Mouse (Mus musculus): ENCODE results near the gene Ash1l. TPM values are rescaled to one million over a fixed set of nuclear protein-coding genes. Genes with fewer than 3 reads are reported as not detected.
A peak's percentile ranks its signal among the peaks of the same experiment; 100 is the strongest.

Ash1l gene
- 31.4 and 33.0 TPM in 2 replicates for polyA plus RNA-seq (2012; rRNA removed)

DNA sequence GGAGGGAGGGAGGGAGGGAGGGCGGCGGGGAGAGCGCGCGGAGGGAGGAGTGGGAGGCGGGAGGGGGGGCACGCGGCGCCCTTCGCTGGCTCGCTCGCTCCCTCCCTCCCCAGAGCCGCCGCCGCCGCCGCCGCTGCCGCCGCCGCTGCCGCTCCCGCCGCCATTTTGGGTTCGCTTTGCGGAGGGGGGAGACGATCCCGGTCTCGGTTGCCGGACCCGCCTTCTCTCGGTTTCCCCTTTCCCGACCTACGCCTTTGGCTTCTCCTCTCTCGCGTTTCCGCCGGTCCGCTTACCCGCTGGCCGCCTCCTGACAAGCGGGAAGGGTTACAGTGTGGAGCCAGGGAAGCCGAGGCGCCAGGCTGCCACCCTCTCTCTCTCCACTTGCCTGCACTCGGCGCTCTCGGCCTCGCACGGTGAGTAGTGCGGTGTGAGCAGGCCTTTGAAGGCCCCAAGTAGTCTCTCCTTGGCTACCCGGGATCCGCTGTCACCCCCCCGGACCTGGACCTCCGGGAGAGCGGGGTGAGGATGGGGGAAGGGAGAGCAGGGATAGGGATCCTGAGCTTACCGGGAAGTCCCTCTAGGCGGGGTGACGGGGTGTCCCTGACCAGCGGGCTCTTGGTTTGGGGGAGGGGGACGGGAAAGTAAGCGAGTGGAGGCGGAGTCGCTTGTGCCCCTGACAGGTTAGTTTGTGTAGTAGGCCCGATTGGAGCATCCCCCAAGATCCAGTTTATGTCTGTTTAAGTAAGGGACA, at the start of gene Ash1l, which contains the start of gene Dap3:
Gene Ash1l (plus strand): TSS at position 47 of the 751 bp plus-strand sequence.
Gene Dap3 (minus strand): TSS at position 606 of the 751 bp plus-strand sequence.
- peak; percentile 23 to 65 for DNase-seq (ENCODE audit: extremely low spot score in 1 of 2, low spot score in 1 of 2)

DNA sequence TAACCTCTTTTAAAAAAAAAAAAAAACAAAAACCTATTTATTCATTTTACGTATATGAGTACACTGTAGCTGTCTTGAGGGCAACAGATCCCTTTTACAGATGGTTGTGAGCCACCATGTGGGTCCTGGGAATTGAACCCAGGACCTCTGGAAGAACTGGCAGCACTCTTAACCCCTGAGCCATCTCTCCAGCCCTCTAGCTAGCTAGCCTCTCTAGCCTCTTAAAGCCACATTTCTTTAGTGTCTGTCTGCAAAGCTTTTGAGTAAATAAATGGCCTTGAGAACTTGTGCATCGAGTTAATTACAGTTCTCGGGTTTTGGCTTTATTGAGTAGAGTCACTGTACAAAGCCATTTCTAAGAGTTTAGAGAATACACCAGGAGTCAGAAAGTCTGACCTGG, 45.6 kb upstream of the Ash1l start:
- no peak for DNase-seq (ENCODE audit: extremely low spot score in 1 of 2, low spot score in 1 of 2)

DNA sequence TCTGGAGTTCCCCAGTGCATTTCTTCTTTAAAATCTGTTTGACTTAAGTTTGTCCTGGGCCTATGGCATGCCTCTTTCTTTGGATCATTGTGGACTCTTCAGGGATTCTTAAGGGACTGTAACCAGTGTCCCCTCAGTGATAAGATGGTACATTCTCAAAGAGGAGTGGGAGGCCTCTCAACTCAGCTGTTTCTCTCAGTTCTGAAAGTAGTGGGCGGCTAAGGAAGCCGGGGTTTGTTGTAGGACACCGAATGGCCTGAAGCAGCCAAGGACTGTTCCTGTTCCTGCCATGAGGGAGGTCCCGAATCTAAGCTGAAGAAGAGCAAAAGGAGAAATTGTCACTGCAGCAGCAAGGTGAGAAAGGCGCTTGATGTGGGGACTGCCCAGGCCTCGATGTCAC, 45.2 kb upstream of the Ash1l start:
- peak in 1 of 2 experiments; percentile 40 for DNase-seq (ENCODE audit: extremely low spot score in 1 of 2, low spot score in 1 of 2)

DNA sequence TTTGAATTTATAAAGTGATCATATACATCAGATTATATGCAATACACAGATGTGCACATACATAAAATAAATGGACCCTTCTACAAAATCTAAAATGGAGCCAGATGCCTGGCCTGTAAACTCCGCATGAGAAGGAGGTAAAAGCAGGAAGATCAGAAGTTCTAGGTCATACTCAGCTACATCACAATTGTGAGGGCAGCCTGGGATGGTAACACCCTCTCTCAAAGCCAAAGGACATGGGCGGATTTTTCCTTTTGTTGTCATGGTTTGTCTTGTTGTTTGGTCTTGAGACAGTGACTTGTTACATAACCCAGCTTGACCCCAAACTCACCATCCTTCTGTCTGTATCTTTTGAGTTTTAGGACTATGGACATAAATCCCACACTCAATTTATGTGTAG, 44.7 kb upstream of the Ash1l start:
- DNase-seq (ENCODE audit: extremely low spot score in 1 of 2, low spot score in 1 of 2): no peak

DNA sequence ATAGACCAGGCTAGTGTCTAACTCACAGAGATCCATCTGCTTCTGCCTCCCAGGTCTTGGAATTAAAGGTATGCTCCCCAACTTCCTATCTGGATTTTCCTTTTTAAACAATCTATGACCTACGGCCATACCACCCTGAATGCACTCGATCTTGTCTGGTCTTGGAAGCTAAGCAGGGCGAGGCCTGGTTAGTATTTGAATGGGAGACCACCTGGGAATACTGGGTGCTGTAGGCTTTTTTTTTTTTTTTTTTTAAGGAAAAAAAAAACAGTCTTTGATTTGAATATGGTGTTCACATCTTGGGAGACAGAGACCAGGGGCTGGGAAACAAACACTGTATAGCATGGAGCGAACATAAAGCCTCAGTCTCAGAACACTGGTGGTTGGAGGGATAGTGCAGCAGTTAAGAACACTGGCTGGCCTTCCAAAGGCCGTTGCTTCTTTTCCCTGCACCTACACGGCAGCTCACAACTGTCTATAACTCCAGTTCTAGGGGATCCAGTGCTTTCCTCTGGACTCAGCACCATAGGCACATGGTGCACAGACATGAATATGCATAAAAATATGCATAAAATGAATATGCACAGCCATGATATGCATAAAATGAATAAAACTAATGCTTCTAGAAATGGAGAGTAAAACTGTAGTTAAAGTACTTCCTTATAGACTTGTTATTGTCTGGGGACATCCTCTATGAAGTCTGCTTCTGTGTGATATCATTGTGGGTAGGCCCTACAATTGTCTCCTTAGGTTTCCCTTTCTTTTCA, 43.8 kb upstream of the Ash1l start:
- DNase-seq (ENCODE audit: extremely low spot score in 1 of 2, low spot score in 1 of 2): no peak

DNA sequence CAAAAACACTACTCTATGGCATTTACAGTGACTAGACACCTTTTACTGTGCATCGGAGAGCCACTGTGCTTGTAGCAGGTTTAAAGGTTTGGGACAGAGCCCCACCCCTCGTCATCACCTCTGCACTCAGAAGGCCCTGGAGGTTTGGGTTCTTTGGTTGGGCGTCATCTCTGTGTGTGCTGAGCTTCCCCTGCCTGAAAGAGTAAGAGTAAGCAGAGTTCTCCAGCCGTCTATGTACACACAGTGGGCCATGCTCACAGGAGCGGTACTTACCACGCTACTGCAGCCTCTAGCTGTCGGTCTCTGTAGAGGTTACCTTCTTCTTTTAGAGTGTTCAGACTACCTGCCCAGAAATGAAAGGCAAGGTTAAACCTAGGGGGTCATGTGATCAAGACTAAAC, 37.8 kb upstream of the Ash1l start:
- no peak for DNase-seq (ENCODE audit: extremely low spot score in 1 of 2, low spot score in 1 of 2)

DNA sequence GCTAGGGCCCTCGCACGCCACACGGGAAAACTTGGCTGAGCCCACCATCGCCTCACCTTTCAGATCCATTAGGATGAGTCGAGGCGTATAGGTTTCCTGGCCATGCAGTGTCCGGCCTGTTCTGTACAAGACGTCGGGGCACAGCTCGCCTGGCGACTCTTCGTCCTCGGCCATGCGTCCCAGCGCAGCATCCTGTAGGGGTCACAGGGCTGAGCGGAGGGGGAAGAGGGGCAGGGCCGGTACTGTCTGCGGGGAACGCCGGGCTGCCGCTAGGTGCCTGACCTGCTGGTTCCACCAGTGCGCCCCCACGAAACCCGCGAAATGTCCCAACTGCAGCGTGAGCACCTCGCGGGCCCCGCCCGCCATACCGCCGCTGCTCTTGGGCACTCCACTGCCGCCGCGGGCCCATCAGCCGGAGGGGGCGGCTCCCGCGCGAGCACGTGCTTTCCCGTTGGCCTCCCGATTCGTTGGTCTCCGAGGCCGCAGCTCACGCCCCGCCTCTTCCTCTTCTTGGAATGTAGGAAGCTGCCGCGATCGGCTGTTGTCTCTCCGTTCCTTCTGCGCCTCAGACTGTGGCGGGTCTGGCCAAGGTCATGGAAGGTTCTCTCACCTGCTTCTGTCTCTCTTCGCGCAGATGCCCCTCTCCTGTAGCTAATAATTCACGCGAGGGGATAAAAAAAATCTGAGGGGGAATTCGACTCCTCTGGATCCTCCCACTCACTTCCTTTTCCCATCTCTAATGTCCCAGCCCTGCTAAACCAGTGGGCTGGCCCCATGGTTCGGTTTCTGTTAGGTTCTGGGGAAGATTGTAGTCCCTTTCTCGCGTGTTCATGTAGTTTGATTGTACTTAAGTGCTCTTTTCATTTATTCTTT, 36.7 kb upstream of the Ash1l start, which contains the start of gene Msto1:
Gene Msto1 (minus strand): TSS at position 489 of the 873 bp plus-strand sequence.
- DNase-seq (ENCODE audit: extremely low spot score in 1 of 2, low spot score in 1 of 2): peak; percentile 86 to 93

DNA sequence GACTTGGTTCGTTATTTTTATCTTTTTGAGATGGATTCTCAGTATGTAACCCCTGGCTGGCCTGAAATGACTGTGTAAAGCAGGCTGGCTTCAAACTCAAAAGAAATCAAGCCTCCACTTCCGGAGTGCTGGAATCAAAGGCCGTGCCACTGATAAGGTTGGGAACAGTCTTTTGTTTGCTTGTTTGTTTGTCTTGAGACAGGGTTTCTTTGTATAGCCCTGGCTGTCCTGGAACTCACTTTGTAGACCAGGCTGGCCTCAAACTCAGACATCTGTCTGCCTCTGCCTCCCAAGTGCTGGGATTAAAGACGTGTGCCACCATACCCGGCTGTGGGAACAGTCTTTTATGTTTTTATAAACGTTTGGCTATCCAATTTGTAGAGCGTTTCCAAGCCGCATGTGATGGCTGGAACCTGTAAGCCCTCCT, 36.0 kb upstream of the Ash1l start:
- DNase-seq (ENCODE audit: extremely low spot score in 1 of 2, low spot score in 1 of 2): no peak

DNA sequence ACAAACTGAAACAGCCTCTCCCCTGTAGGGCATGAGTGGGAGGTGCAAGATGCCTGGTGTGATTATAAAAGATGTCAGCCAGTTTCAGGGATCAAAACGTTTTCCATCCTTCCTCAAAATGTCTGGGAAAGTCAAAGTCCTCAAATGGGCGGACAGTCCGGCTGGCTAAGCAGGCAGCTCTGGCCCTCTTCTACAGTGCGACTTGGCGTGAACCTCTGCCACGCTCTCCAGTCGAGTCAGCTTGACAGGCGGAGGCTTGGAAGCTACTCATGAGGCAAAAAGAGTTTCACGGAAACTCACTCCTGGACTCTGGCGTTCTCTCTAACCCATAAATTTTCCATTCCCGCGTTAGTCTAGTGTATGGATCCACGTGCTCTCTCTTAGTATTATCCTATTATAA, 31.4 kb upstream of the Ash1l start:
- DNase-seq (ENCODE audit: extremely low spot score in 1 of 2, low spot score in 1 of 2): no peak

DNA sequence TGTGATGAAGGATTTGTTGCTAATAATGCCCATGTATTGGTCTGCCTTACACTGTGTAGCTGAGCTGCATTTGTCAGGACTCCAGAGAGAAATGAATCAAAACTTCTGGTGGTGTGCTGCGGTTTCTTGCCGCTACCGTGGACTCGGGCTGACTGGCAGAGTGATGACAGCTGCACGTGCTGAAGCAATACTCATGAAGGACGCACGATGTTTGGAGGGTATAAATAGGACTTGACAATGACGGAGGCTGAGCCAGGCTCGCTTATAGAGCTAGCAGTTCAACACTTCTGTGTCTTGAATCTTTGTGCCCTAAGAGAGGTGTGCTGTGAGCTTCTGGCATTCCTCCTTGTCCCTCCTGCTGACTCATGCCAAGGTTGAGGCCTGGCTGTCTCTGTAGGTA, 29.0 kb upstream of the Ash1l start:
- no peak for DNase-seq (ENCODE audit: extremely low spot score in 1 of 2, low spot score in 1 of 2)

DNA sequence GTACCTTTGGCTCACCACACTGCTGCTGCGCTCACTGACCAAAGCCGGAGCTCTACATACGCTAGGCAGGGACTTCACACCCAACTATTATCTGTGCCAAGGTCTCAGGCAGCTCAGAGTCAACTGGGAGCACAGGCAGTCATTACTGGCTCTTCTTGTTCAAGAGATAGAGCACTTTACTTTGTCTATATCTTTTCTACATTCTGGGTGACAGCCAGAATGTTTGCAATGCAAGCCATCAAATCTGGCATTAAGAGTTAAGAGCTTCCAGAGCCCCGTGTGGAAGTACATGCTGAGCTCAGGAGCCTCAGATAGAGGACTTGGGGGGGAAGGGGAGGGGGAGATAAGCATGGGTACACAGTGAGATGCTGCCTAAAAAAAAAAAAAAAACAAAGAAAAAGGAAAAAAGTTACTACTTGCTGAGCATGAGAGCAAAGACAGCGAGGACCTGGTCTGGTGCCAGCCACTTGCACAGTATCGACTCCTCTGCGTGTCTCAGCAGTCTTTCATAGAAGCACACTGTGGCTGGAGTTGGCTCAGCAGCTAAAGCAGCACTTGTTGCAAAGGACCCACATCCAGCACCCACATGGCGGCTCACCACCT, 26.3 kb upstream of the Ash1l start:
- peak in 1 of 2 experiments; percentile 26 for DNase-seq (ENCODE audit: extremely low spot score in 1 of 2, low spot score in 1 of 2)

DNA sequence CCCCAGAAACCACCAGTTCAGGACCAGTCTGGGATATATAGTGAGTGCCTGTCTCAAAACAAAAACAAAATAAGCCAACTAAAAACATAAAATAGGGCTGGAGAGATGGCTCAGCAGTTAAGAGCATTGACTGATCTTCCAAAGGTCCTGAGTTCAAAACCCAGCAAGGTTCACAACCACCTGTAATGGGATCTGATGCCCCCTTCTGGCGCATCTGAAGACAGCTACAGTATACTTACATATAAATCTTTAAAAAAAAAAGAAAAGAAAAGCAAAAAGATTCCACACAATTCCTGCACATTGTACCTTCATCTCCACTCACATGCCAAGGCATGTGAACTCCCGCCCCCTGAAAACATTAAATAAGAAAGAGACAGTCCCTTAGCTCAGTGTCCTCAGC, 24.8 kb upstream of the Ash1l start:
- DNase-seq (ENCODE audit: extremely low spot score in 1 of 2, low spot score in 1 of 2): no peak

DNA sequence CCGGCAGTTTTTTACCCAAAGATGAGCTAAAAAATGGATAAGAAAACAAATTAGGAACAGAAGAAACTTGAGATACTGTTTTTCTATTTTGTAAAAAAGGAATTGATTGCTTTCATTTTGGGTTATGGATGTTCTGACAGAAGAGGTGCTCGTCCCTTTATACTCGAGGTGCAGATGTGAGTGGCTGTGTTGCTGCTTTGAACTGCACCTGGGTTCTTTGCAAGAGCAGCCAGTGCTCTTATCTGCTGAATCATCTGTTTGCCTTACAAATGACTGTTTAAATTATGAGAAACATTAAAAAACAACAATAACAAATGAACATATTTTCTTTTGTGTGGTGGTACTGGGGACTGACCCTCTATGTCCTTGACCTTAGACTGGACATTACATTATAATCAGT, 20.9 kb upstream of the Ash1l start:
- no peak for DNase-seq (ENCODE audit: extremely low spot score in 1 of 2, low spot score in 1 of 2)

DNA sequence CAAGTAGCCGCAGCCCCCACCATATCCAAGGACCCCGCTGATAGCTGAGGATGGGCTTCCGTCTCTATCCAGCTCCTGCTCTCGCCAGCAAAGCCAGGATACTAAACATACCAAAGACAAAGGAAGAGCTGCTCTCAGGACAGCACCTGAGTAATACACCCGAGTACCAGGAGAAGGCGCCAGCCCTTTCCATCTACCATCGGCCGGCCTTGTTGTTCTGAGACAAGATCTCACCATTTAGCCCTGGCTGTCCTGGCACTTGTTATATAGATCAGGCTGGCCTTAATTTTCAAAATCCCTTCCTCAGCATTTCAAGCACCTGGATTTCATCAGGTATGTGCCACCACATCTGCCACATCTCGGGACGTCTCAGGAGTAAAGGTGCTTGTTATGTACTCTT, 11.4 kb upstream of the Ash1l start:
- no peak for DNase-seq (ENCODE audit: extremely low spot score in 1 of 2, low spot score in 1 of 2)

DNA sequence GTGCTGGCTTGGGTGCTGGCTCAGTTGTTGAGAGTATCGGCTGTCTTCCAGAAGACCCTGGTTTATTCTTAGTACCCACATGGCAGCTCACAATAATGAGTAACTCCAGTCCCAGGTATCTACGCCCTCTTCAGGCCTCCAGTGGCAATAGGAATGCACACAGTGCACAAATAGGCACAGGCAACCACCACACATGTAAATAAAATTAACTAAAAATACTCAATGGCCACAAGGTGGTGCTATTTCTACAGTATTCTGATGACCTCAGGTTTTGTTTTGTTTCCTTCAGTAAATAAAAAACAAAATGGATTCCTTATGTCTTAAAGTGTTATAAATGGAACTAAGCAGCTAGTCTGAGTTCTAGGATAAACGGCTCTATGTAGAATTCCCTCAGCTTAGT, 10.7 kb upstream of the Ash1l start:
- peak in 1 of 2 experiments; percentile 60 for DNase-seq (ENCODE audit: extremely low spot score in 1 of 2, low spot score in 1 of 2)

DNA sequence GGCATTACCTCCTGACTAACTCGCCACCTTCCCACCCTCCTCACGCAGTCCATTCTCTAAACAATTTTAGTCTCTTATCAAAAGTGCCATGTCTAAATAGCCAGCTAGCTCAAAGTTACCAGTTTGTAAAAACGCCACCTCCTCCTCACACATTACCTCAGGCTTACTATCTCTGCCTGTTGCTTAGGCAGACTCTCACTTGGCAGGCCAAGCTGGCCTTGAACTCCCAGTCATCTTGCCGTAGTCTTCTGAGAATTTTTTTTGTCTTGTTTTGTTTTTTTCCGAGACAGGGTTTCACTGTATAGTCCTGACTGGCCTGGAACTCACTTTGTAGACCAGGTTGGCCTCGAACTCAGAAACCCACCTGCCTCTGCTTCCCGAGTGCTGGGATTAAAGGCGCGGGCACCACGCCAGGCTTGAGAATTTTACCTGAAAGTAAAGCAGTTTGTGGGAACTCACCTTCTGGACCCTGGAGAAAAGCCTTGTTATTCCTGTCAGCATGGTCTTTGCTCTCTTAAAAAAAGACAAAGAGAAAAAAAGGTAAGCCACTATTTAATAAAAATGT, 8.0 kb upstream of the Ash1l start:
- no peak for DNase-seq (ENCODE audit: extremely low spot score in 1 of 2, low spot score in 1 of 2)

DNA sequence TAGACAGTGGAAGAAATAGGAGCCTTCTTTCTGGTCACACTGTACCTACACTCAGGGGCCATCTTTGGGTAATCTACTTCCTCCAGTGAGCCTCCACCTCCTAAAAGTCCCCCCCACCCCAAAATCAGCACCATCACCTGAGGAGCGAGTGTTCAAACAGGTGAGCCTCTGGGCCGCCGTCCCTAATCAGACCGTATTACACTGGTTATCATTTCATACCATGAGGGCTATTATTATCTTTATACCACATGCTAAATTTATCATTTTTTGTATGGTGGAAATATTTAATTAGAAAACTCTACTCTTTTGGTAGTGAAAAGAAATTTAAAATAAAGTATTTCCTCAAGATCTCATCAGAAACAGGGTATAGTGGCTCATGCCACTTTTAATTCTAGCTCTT, 6.3 kb upstream of the Ash1l start:
- DNase-seq (ENCODE audit: extremely low spot score in 1 of 2, low spot score in 1 of 2): no peak

DNA sequence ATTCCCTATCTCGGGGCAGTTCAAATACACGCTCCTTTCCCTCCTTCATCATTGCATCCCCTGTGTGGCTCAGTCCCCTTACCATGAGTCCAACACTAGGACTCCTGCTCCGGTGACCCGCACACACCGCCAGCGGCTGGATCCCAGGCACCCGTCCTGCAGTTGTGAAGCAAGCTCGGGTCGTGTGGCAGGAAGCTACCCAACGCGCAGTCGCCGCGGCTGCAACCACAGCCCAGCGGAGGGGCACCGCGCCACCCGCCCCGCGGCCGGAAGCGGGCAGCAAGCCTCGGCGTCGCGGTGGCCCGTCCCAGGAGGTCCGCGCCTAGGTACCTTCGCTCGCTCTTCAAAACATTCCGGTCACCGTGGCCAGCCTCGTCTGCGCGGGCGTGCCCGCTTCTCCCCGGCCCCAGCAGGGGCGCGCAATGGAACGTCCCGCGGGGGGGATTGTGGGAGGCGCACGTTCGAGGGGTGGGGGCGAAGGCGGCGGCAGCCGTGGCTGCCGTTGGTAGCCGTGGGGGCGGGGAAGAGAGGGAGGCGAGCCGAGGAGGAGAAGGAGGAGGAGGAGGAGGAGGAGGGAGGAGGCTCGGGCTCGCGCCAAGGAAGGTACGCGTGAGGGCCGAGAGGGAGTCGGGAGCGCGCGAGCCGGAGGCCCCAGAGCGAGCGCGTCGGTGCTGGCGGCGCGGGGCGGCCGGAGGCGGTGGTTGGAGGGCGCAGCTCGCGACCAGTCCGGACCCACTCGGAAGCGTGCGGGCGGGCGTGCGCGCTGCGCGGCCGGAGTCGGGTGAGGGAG, 441 bp upstream of the Ash1l start:
- peak; percentile 59 to 80 for DNase-seq (ENCODE audit: extremely low spot score in 1 of 2, low spot score in 1 of 2)

DNA sequence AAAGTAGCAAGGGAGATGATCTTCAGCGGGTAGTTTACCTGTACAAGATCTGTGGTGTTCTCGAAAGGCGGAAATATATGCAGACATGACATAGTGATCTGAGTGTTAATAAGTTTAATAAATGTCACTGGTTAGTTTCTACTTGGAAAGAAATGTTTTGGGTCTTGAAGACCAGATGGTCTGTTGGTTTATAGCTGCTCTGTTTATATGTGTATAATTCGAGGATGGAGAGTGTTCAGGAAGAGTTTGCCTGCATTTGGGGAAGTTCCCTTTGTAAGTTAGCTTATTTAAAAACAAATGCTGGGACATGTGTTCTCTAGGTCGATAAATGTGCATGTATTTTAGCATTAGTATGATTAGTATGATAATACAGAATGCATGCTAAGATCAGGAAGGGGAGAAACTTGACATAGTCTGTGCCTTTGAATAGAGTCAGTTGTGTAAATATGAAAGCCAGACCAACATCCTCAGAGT, 942 bp downstream of the Ash1l start:
- DNase-seq (ENCODE audit: extremely low spot score in 1 of 2, low spot score in 1 of 2): no peak
